Mouse (Mus musculus) monocyte, adult 2 months (primary cell): ENCODE results near the gene Rnf19b.

Experiments
- DNase-seq, 2 experiments: peaks; one replicate each; pipeline ENCODE4 v3.0.0; 2022; ENCODE audit warnings: low spot score in 2 of 2, low read depth in 1 of 2

Gene Rnf19b

GRCm38 (mm10) chr4:129116703-129117102, 58.6 kb downstream of the Rnf19b start:
- DNase-seq: no peak

- DNase-seq: no peak
These were observed 59.8 kb downstream of the Rnf19b start for GRCm38 (mm10) chr4:129117720-129118510.

DNA sequence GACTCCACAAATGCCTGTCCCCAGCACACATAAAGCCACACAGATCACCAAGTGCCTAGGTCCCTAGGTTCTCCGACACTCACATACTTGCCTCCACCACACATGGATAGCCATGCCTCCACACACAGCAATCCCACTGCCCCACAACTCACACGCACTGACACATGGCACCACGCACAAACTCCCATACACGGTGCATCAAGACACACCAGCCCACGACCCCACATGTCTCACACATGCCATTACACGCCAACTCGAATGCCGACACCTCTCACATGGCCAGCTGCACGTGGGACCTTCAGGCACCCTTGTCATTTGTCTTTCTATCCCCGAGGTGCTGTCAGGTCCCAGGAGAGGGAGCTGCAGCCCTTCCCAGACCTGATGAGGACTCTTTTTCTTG, 61.6 kb downstream of the Rnf19b start:
- DNase-seq: no peak

DNA sequence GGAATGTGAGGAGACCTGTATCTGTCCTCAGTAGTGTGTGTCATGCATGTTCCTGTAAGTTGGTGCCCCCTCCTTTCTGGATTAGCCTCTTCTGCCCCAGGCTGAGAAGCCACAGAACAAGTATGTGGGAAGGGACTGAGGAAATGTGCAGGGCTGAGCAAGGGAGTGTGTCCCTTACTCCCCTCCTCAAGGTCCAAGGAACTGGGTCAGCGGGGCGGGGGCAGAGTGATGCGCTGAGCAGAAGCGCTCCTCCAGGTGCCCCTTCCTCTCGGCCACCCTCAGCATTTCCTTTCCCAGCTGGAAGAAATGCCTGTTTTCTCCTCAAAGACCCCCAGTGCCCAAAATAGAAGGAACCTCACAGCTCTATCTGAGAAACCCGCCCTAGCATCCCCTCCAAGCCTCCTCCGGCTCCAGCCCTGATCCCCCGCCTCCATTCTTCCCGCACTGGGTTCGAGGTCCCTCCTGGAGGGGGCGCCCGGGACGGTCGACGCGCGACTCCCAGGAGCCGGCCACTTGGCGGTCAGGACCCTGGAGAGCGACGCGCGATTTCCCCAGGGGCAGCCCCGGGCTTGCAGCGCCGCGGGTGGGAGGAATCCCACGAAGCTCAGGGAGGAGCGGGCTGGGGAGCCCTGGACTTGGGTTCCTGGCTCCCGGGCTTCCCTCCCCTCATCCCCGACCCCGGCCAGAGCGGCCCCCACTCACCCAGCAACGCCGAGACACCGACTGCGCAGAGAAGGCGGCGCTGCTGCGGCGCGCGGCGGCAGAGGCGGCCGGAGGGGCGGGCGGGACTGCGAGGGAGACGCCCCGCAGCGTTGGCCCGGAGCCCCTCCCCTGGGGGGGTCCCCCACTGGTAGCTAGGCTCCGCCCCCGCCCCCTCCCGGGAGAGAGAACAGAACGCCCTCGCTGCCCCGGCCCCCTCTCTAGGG, 62.7 kb downstream of the Rnf19b start:
- no peak for DNase-seq

DNA sequence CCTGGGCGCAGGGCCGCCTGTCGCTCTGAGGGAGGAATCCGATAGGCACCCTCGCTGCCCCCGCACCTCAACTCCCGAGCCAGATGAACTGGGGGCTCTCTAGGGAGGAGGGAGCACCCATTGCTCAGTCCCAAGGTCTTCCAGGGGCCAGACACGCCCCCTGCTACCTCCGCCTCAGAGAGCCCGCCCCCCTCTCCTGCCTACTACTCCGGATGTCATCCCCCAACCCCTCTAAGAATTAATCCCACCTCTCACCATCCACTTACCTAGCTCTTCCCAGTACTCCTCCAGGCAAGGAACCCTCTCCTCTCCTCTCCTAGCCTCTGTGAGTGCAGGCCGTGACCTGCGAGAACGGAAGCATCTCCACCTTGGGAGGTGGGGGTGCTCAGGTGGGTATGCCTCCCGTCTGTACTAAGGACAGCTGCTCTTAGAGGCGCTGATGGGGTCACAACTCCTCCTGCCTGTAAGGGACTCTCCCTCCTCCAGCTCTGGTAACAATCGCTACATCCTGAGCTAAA, 63.6 kb downstream of the Rnf19b start, which contains the start of gene Hpca:
Gene Hpca (minus strand): TSS at position 468 of the 518 bp plus-strand sequence.
- DNase-seq: no peak

GRCm38 (mm10) chr4:129122107-129122506, 64.0 kb downstream of the Rnf19b start:
- DNase-seq: no peak

DNA sequence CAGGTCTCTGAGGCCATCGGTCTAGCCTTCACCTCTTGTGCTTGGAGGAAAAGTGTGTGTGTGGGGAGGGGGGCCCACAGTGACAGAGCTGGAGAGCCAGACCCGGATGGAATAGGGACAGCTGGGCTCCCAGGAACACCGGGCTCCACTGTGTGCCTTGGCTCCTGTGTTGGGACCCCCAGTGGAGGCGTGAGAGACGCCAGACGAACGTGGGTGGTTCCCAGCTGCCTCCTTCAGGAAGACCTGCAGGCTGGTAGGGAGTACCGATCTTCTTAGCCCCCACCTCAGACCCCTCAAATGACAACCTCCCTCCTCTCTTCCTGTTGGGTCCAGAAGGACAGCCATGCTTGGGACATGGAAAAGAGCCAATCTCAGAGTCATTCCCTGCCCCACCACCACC, 64.6 kb downstream of the Rnf19b start:
- no peak for DNase-seq

- DNase-seq: no peak
These were observed 66.6 kb downstream of the Rnf19b start for GRCm38 (mm10) chr4:129124652-129125146.

DNA sequence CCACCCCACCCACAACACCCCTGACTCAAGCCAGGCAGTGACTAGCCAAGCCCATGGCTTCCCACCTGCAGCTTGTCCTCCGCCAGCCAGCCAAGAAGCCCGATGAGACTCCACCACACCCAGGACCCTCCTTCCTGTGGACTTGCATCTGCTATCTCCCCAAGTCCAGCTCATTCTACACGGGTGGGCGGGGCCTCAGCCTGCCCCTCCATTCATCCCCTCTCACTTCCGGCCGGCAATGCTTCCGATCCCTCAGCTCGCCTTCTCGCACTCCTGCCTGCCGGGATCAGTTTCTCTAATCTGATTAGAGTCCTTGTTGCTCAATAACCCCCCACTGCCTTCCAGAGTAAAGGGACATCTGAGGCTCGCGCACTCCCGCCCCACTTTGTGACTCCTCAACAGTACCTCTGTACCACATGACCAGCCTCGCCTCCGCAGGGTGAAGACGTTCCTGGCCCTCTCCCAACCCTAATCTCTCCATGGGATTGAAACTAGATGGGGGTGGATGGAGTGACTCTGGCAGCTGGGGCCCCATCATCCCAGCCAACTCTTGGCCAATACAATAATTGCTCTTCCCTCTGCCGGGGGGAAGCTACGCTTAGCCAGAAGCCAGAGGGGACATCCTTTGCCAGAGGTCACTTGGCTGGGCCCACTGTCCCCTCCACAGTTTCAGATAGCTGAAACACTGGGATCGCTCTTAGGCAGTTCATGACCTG, 67.8 kb downstream of the Rnf19b start:
- DNase-seq: no peak

DNA sequence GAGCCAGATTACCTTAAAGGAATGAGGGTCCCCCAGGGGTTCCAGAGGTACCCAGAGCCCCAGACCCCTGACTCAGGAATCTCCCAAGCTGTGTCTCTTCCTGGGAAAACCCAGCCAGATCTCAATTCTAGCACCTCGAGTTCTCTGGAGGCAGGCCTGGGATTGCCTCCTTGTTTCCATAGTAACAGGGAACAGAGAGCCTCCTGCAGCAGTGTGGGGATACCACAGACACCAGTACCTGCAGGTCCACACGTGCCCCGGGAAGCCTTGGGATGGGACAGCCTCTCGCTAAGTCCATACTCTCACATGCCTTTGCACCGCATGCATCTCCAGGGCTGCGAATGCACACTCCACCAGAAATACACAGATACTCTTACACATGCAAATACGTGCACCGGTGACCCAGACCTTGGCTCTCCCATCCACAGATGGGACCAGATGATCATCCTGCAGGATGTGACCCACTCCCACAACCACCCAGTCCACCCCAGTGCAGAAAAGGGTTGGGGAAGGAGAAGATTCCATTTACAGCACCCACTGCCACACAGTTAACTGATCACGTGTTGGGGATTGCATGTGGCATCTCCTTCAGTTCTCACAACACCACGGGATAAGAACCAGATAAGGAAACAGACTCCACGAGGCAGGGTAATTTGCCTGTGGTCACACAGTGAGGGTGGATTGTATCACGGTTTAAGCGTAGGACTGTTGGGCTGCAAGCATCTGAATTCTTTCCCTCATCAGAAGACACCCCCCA, 70.7 kb downstream of the Rnf19b start:
- DNase-seq: no peak

DNA sequence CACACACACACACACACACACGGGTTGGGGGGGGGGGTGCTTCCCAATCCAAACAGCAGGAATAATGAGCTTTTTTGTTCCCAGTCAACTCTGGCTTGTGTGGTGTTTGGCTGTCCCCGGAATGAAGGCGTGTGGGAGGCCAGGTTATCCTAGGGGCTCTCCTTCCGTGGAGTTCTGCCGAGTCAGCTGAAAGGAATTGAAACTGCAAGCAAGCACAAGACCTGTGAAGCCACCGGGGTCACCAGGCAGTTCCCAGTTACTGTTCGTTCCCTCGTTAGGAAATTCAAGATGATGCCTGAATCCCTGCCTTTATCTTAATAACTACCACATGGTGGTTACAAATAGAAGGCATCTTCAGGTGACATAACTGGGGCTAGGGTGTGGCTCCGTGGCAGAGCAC, 71.3 kb downstream of the Rnf19b start:
- no peak for DNase-seq

GRCm38 (mm10) chr4:129130149-129130548, 72.1 kb downstream of the Rnf19b start:
- DNase-seq: peak in 1 of 2 experiments; percentile 17

GRCm38 (mm10) chr4:129130755-129131303, 72.8 kb downstream of the Rnf19b start:
- no peak for DNase-seq

- peak in 1 of 2 experiments; percentile 34 for DNase-seq
These were observed 76.9 kb downstream of the Rnf19b start for GRCm38 (mm10) chr4:129134799-129135585.
